Mouse (Mus musculus) forebrain, embryonic 14.5 days (tissue): ENCODE measurements around the gene Eif1. TPM values are rescaled to one million over a fixed set of nuclear protein-coding genes. Genes with fewer than 3 reads are reported as not detected.

Experiments used
- ATAC-seq: fragments of 200-750 bp; cut with Nextera tagmentation; 2 replicates; pipeline ENCODE4 v1.8.0; 2017; ENCODE audit warnings: mild to moderate bottlenecking, moderate library complexity
- DNase-seq: peaks from one replicate; pipeline ENCODE4 v3.0.0-alpha.2; 2015; ENCODE audit warnings: low spot score
- H3K27ac ChIP-seq: fragments of 300-500 bp; sonication (generic); 2 replicates; pipeline ENCODE4 v1.5.1; 2014; ENCODE audit warnings: low read depth, mild to moderate bottlenecking, control low read depth, low read length, moderate library complexity
- H3K27me3 ChIP-seq: fragments of 300-500 bp; sonication (generic); replicated peaks from 2 replicates; pipeline ENCODE4 v1.6.1; 2014; ENCODE audit warnings: low read length, control low read depth, mixed read lengths; ENCODE audit not compliant: control insufficient read depth, insufficient read depth
- H3K36me3 ChIP-seq: fragments of 300-500 bp; sonication (generic); 2 replicates; pipeline ENCODE4 v1.6.1; 2014; ENCODE audit warnings: low read length, control low read depth; ENCODE audit not compliant: control insufficient read depth, insufficient read depth
- H3K4me1 ChIP-seq: fragments of 300-500 bp; sonication (generic); 2 replicates; pipeline ENCODE4 v1.6.1; 2014; ENCODE audit warnings: antibody characterized with exemption, low read length, control low read depth; ENCODE audit not compliant: control insufficient read depth, insufficient read depth
- H3K4me2 ChIP-seq: fragments of 300-500 bp; sonication (generic); 2 replicates; pipeline ENCODE4 v1.6.1; 2014; ENCODE audit warnings: mild to moderate bottlenecking, control low read depth, low read length
- H3K4me3 ChIP-seq: fragments of 300-500 bp; sonication (generic); 2 replicates; pipeline ENCODE4 v1.5.1; 2014; ENCODE audit warnings: low read depth, low read length, control low read depth
- H3K9ac ChIP-seq: fragments of 300-500 bp; sonication (generic); 2 replicates; pipeline ENCODE4 v1.6.1; 2014; ENCODE audit warnings: mild to moderate bottlenecking, low read length, control low read depth, moderate library complexity
- H3K9me3 ChIP-seq: fragments of 300-500 bp; sonication (generic); replicated peaks from 2 replicates; pipeline ENCODE4 v1.6.1; 2016; ENCODE audit warnings: low read length, control low read depth, mixed read lengths; ENCODE audit not compliant: control insufficient read depth
- WGBS: fragments of 180-500 bp; shearing (Covaris S2); extraction: QIAGEN DNeasy Blood & Tissue Kit; methylation state at CpG from one replicate; pipeline ENCODE4 v1.1.7; 2014; 5-methylcytosine and 5-hydroxymethylcytosine counted together
- polyA plus RNA-seq: library from polyadenylated mRNA; unstranded; fragments of >200 nt; fragmentation: Nextera tagmentation; extraction: Ambion mirVana; gene quantifications from 2 replicates; pipeline ENCODE4 v1.2.1, GENCODE M21; 2014

Eif1 gene
- polyA plus RNA-seq, 1 experiment from 2014 or later, result 1,493 TPM

GRCm38 (mm10) chr11:100284988-100285387 is 34.7 kb upstream of the Eif1 start:
- 81% methylated on average over 4 of the region's 4 CpGs for WGBS
- no peaks in the 10 kb centered on the region for H3K27me3 ChIP-seq
- no peaks in the 10 kb centered on the region for H3K9me3 ChIP-seq
- H3K27ac ChIP-seq, result no peak overlapping the region
- no peak overlapping the region for H3K9ac ChIP-seq
- no peak for DNase-seq
- H3K36me3 ChIP-seq, result no peaks in the 10 kb centered on the region
- H3K4me1 ChIP-seq, result no peaks in the 10 kb centered on the region
- H3K4me3 ChIP-seq, result no peak overlapping the region
- no peak overlapping the region for H3K4me2 ChIP-seq
- ATAC-seq, result no peak

- Histone ChIP-seq H3K36me3 (no peaks in the 10 kb centered on the region), H3K4me2 (no peak overlapping the region), H3K27me3 (no peaks in the 10 kb centered on the region), H3K9ac (no peak overlapping the region), H3K4me1 (no peaks in the 10 kb centered on the region), H3K9me3 (no peaks in the 10 kb centered on the region), H3K4me3 (no peak overlapping the region), H3K27ac (no peak overlapping the region)
- 28% methylated on average over 10 of the region's 10 CpGs for WGBS
- no peak for DNase-seq
- no peak for ATAC-seq
These were observed 32.7 kb upstream of the Eif1 start for GRCm38 (mm10) chr11:100287024-100287423.

GRCm38 (mm10) chr11:100288942-100289341 is 30.7 kb upstream of the Eif1 start:
- H3K4me1 ChIP-seq, result no peaks in the 10 kb centered on the region; the same call in 1 of the 2 replicates
- H3K9me3 ChIP-seq, result no peaks in the 10 kb centered on the region
- DNase-seq, result no peak
- H3K27ac ChIP-seq, result no peak overlapping the region
- no peaks in the 10 kb centered on the region for H3K36me3 ChIP-seq
- no peak overlapping the region for H3K4me2 ChIP-seq
- H3K9ac ChIP-seq, result no peak overlapping the region
- no peak for ATAC-seq
- H3K27me3 ChIP-seq, result no peaks in the 10 kb centered on the region
- no peak overlapping the region for H3K4me3 ChIP-seq
- 89% methylated on average over 6 of the region's 6 CpGs for WGBS

- H3K4me3 ChIP-seq, result no peak overlapping the region
- no peaks in the 10 kb centered on the region for H3K9me3 ChIP-seq
- ATAC-seq (0 out of 2 replicates have a peak, but pooled peaks have one; percentile 27), DNase-seq (no peak)
- no peaks in the 10 kb centered on the region; the same call in 1 of the 2 replicates for H3K4me1 ChIP-seq
- H3K4me2 ChIP-seq, result no peak overlapping the region
- no peaks in the 10 kb centered on the region for H3K27me3 ChIP-seq
- H3K9ac ChIP-seq, result no peak overlapping the region
- H3K36me3 ChIP-seq, result no peaks in the 10 kb centered on the region
- H3K27ac ChIP-seq, result no peak overlapping the region
- WGBS, result 15% methylated on average over 5 of the region's 5 CpGs
These were observed 29.4 kb upstream of the Eif1 start for GRCm38 (mm10) chr11:100290235-100290634.

- no peaks in the 10 kb centered on the region; the same call in 1 of the 2 replicates for H3K4me1 ChIP-seq
- no peaks in the 10 kb centered on the region for H3K27me3 ChIP-seq
- H3K4me2 ChIP-seq, result no peak overlapping the region
- no peaks in the 10 kb centered on the region for H3K9me3 ChIP-seq
- no peak overlapping the region for H3K4me3 ChIP-seq
- DNase-seq, result peak; percentile 60
- peak; percentile 73 for ATAC-seq
- no peak overlapping the region for H3K9ac ChIP-seq
- H3K27ac ChIP-seq, result no peak overlapping the region
- 19% methylated on average over 6 of the region's 6 CpGs for WGBS
- no peaks in the 10 kb centered on the region for H3K36me3 ChIP-seq
These were observed 26.8 kb upstream of the Eif1 start for GRCm38 (mm10) chr11:100292884-100293283.

GRCm38 (mm10) chr11:100295308-100295707 is 24.4 kb upstream of the Eif1 start:
- peak; percentile 42; the same call in 1 of the 2 replicates for ATAC-seq
- 0 out of 2 replicates have a peak overlapping the region, but pooled peaks have one; percentile 18 for H3K4me2 ChIP-seq

GRCm38 (mm10) chr11:100297801-100298200 is 21.9 kb upstream of the Eif1 start:
- Histone ChIP-seq H3K4me1 (no peaks in the 10 kb centered on the region; the same call in 1 of the 2 replicates), H3K4me3 (no peak overlapping the region), H3K36me3 (no peaks in the 10 kb centered on the region), H3K9me3 (no peaks in the 10 kb centered on the region), H3K9ac (no peak overlapping the region), H3K27ac (no peak overlapping the region), H3K27me3 (no peaks in the 10 kb centered on the region), H3K4me2 (peak overlapping the region; percentile 33; the same call in 1 of the 2 replicates)
- WGBS, result 39% methylated on average over 5 of the region's 5 CpGs
- ATAC-seq (no peak), DNase-seq (no peak)

More at GRCm38 (mm10) chr11:100295308-100295707, 24.4 kb upstream of the Eif1 start:
- H3K9me3 ChIP-seq, result no peaks in the 10 kb centered on the region
- no peaks in the 10 kb centered on the region; the same call in 1 of the 2 replicates for H3K4me1 ChIP-seq
- no peak overlapping the region for H3K4me3 ChIP-seq
- no peak overlapping the region for H3K27ac ChIP-seq
- WGBS, result 3% methylated on average over 10 of the region's 10 CpGs
- DNase-seq, result peak; percentile 89
- H3K36me3 ChIP-seq, result no peaks in the 10 kb centered on the region
- H3K9ac ChIP-seq, result no peak overlapping the region
- no peaks in the 10 kb centered on the region for H3K27me3 ChIP-seq

GRCm38 (mm10) chr11:100298274-100299036 is 21.2 kb upstream of the Eif1 start:
- Histone ChIP-seq H3K4me2 (peak overlapping the region; percentile 33; the same call in 1 of the 2 replicates), H3K4me3 (no peak overlapping the region), H3K27ac (no peak overlapping the region), H3K9ac (no peak overlapping the region), H3K27me3 (no peaks in the 10 kb centered on the region), H3K9me3 (no peaks in the 10 kb centered on the region), H3K36me3 (no peaks in the 10 kb centered on the region), H3K4me1 (no peaks in the 10 kb centered on the region)
- WGBS, result 24% methylated on average over 18 of the region's 18 CpGs
- DNase-seq (peak; percentile 81), ATAC-seq (peak; percentile 78)

- no peaks in the 10 kb centered on the region for H3K36me3 ChIP-seq
- H3K9me3 ChIP-seq, result no peaks in the 10 kb centered on the region
- H3K4me2 ChIP-seq, result no peak overlapping the region
- H3K9ac ChIP-seq, result no peak overlapping the region
- no peak overlapping the region for H3K27ac ChIP-seq
- no peaks in the 10 kb centered on the region for H3K27me3 ChIP-seq
- WGBS, result 16% methylated on average over 5 of the region's 5 CpGs
- no peak overlapping the region for H3K4me3 ChIP-seq
- ATAC-seq (no peak), DNase-seq (peak; percentile 74)
- no peaks in the 10 kb centered on the region for H3K4me1 ChIP-seq
These were observed 19.4 kb upstream of the Eif1 start for GRCm38 (mm10) chr11:100300293-100300692.
